Mouse (Mus musculus) bone marrow, adult 2 months (tissue): ENCODE data around the gene Smad1.

ENCODE experiments used
- CTCF ChIP-seq: fragments of 200-500 bp; IDR thresholded peaks from 2 replicates; pipeline ENCODE4 v1.5.1; 2011; ENCODE audit warnings: low read length, control low read depth; ENCODE audit not compliant: control insufficient read depth, insufficient read depth
- POLR2A ChIP-seq: fragments of 200-500 bp; IDR thresholded peaks from 2 replicates; pipeline ENCODE4 v1.6.1; 2011; ENCODE audit warnings: low read depth, mild to moderate bottlenecking, control low read depth, low read length, borderline replicate concordance; ENCODE audit not compliant: control insufficient read depth

DNA sequence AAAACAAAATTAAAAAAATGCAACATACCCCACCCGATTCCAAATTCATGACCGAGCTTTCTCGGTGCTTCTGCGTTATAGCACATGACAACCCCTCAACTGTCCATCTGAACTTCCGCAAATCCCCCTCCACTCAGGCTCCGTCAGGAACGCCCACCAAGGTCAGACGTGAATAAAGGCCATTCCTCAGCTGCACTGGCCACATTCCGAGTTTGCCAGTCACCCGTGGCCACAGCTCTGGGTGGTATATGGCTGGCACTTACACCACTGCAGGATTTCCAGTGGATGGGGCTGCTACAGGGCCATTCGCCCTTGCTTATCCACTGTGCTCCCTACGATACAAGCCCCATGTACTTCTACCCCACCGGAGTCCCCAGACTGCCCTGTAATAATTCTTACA lies 7.9 kb downstream of the Smad1 start:
- TF ChIP-seq CTCF (no peak), POLR2A (no peak)
